Mouse (Mus musculus): ENCODE data around the gene S100a13. TPM values are rescaled to one million over a fixed set of nuclear protein-coding genes. Genes with fewer than 3 reads are reported as not detected.

Gene S100a13
- polyA plus RNA-seq (2012; rRNA removed) = 19.2 and 27.6 TPM in 2 replicates

GRCm38 (mm10) chr3:90513796-90514590 lies at the start of gene S100a13, which contains the start of gene S100a1:
TSS of gene S100a13 (plus strand) at chr3:90514435.
TSS of gene S100a1 (minus strand) at chr3:90514392.

GRCm38 (mm10) chr3:90465686-90466310 lies 48.4 kb upstream of the S100a13 start, which contains the start of gene Npr1:
TSS of gene Npr1 (minus strand) at chr3:90465866.

GRCm38 (mm10) chr3:90475831-90476611 lies 38.2 kb upstream of the S100a13 start, which contains the start of gene Ilf2:
TSS of gene Ilf2 (plus strand) at chr3:90476126.

GRCm38 (mm10) chr3:90490696-90491256 lies 23.5 kb upstream of the S100a13 start, which contains the start of gene Snapin:
TSS of gene Snapin (minus strand) at chr3:90491033.

GRCm38 (mm10) chr3:90508950-90509746 lies 5.1 kb upstream of the S100a13 start, which contains the start of gene Chtop:
TSS of gene Chtop (minus strand) at chr3:90509498.

GRCm38 (mm10) chr3:90526580-90526979 lies 12.3 kb downstream of the S100a13 start, which contains the start of gene S100a14:
TSS of gene S100a14 (plus strand) at chr3:90526856.

GRCm38 (mm10) chr3:90537141-90537904 lies 23.1 kb downstream of the S100a13 start, which contains the start of gene S100a16:
TSS of gene S100a16 (plus strand) at chr3:90537254.

GRCm38 (mm10) chr3:90560008-90560628 lies 45.9 kb downstream of the S100a13 start, which contains the start of gene S100a3:
TSS of gene S100a3 (plus strand) at chr3:90560578.

Other genes with a start within 250 kb of the S100a13 start
- 5.1 and 7.2 TPM in 2 replicates for gene Dennd4b, start 249.2 kb upstream of the S100a13 start, polyA plus RNA-seq (2012; rRNA removed)
- gene Gatad2b, start 221.3 kb upstream of the S100a13 start, polyA plus RNA-seq (2012; rRNA removed) = 3.8 and 4.9 TPM in 2 replicates
- gene Slc27a3, start 124.5 kb upstream of the S100a13 start, polyA plus RNA-seq (2012; rRNA removed) = 3.9 and 4.2 TPM in 2 replicates
- 7.6 and 9.0 TPM in 2 replicates for gene Ints3, start 80.8 kb upstream of the S100a13 start, polyA plus RNA-seq (2012; rRNA removed)
- gene Npr1, start 48.6 kb upstream of the S100a13 start, polyA plus RNA-seq (2012; rRNA removed) = 5.0 and 6.2 TPM in 2 replicates
- gene Ilf2, start 38.3 kb upstream of the S100a13 start, polyA plus RNA-seq (2012; rRNA removed) = 3.7 and 4.0 TPM in 2 replicates
- 8.3 and 8.6 TPM in 2 replicates for gene Snapin, start 23.4 kb upstream of the S100a13 start, polyA plus RNA-seq (2012; rRNA removed)
- 16.0 and 17.1 TPM in 2 replicates for gene Chtop, start 4.9 kb upstream of the S100a13 start, polyA plus RNA-seq (2012; rRNA removed)
- 83.5 and 96.7 TPM in 2 replicates for gene S100a1, start within 50 bp of the S100a13 start, polyA plus RNA-seq (2012; rRNA removed)
- gene S100a14, start 12.4 kb downstream of the S100a13 start, polyA plus RNA-seq (2012; rRNA removed) = 19.5 and 23.7 TPM in 2 replicates
- 164 and 185 TPM in 2 replicates for gene S100a16, start 22.8 kb downstream of the S100a13 start, polyA plus RNA-seq (2012; rRNA removed)
- 1.00 and 1.2 TPM in 2 replicates for gene S100a3, start 46.1 kb downstream of the S100a13 start, polyA plus RNA-seq (2012; rRNA removed)
- gene S100a2, start 75.8 kb downstream of the S100a13 start, polyA plus RNA-seq (2012; rRNA removed) = not detected in 2 replicates
- gene Gm42674, start 87.5 kb downstream of the S100a13 start, polyA plus RNA-seq (2012; rRNA removed) = not detected in 2 replicates
- 2.5 and 3.0 TPM in 2 replicates for gene S100a4, start 89.3 kb downstream of the S100a13 start, polyA plus RNA-seq (2012; rRNA removed)
- gene S100a5, start 94.1 kb downstream of the S100a13 start, polyA plus RNA-seq (2012; rRNA removed) = not detected in 2 replicates
- gene S100a6, start 98.4 kb downstream of the S100a13 start, polyA plus RNA-seq (2012; rRNA removed) = 870 and 990 TPM in 2 replicates
- gene S100a7a, start 139.6 kb downstream of the S100a13 start, polyA plus RNA-seq (2012; rRNA removed) = 0.55 and 1.5 TPM in 2 replicates
- gene S100a8, start 154.5 kb downstream of the S100a13 start, polyA plus RNA-seq (2012; rRNA removed) = not detected in 2 replicates
- 0.21 TPM in 1 of 2 replicates, not detected in the other for gene S100a9, start 181.3 kb downstream of the S100a13 start, polyA plus RNA-seq (2012; rRNA removed)
- 1.9 and 2.0 TPM in 2 replicates for gene Pglyrp4, start 212.5 kb downstream of the S100a13 start, polyA plus RNA-seq (2012; rRNA removed)